Mouse (Mus musculus) thymus, adult 2 months (tissue): ENCODE results near the gene Gli3.

ENCODE experiments used
- CTCF ChIP-seq: fragments of 200-500 bp; IDR thresholded peaks from 2 replicates; pipeline ENCODE4 v1.5.1; 2012; ENCODE audit warnings: mild to moderate bottlenecking, control low read depth, low read length, moderate library complexity, borderline replicate concordance; ENCODE audit not compliant: control insufficient read depth, poor library complexity, insufficient read depth; ENCODE audit errors: extremely low read depth
- POLR2A ChIP-seq: fragments of 200-500 bp; IDR thresholded peaks from 2 replicates; pipeline ENCODE4 v1.6.1; 2012; ENCODE audit warnings: mild to moderate bottlenecking, low read length, control low read depth, moderate library complexity; ENCODE audit not compliant: control insufficient read depth, poor library complexity, insufficient read depth; ENCODE audit errors: extremely low read depth

DNA sequence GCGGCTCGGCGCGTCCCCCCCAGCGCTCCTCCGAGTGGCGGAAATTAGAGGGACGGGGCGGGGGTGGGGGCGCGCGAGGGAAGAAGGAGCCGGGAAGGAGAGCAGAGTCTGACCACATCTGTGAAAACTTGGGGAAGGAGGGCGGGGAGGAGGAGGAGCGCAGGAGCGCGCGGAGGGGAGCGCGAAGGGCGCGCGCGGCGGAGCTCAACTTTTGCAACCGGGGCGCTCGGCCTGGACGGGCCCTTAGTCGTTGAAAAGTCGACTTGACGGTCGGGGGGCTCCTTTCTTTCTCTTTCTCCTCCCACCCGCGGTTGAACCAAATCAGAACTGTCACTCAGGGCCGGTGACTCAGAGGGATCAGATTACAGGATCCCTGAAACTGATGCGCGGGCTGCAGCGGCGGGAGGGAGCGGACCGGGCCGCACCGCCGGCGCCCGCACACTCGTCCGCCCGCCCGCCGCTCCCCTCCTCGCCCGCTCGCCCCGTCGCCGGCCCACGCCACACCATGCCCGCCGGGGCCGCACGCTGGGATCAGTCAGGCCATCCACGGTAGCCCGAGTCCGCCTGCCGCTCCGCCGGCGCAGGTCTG, 551 bp downstream of the Gli3 start:
- TF ChIP-seq POLR2A (no peak), CTCF (no peak)
